Mouse (Mus musculus) ES-E14 (cell line): ENCODE measurements around the gene Tmpo.

Experiments used
- CHD2 ChIP-seq: IDR thresholded peaks from 2 replicates; pipeline ENCODE4 v1.6.1; 2014; ENCODE audit warnings: mild to moderate bottlenecking, low read depth, low read length, inconsistent platforms
- ZC3H11A ChIP-seq: IDR thresholded peaks from 2 replicates; pipeline ENCODE4 v1.6.1; 2012; ENCODE audit warnings: low read depth, mild to moderate bottlenecking, inconsistent platforms, low read length, borderline replicate concordance
- ZNF384 ChIP-seq: IDR thresholded peaks from 2 replicates; pipeline ENCODE4 v1.6.1; 2012; ENCODE audit warnings: low read depth, low read length, inconsistent platforms

GRCm38 (mm10) chr10:91167352-91167751 is 13.8 kb downstream of the Tmpo start:
- TF ChIP-seq ZC3H11A (no peak), CHD2 (no peak), ZNF384 (no peak)
